Mouse (Mus musculus): Measurements from ENCODE around the gene Plekhh1.

- TF ChIP-seq POLR2A (IDR thresholded peaks at IDR 0.05; ENCODE audit: insufficient read depth, low read length) (no peak), CTCF (IDR thresholded peaks at IDR 0.05; ENCODE audit: low read depth, low read length) (no peak)
These were observed 74.8 kb downstream of the Plekhh1 start for GRCm38 (mm10) chr12:79103773-79104172.
